ENCODE assay signal across 18 mouse cellular contexts in the genomic region with DNA sequence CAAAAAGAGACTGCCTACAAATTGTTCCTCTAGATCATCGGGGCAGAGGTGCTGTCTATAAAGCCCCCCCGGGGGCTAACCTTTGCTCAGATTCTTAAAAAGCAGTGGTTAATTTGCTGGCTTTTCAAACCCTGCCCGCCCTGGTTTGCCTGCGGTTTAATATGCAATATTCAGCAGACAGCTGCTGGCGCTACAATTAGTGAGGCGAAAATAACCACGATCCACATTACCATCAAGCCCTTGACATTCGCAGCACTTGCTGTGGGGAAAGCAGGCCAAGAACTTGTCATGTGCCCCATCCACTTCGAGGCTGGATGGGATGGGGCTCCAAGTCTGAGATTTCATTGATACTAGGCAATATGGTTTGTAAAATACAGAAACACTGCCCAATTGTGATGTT. TPM values are rescaled to one million over a fixed set of nuclear protein-coding genes. Genes with fewer than 3 reads are reported as not detected.
DNase-seq lines count a peak whose midpoint lies in the region; ATAC-seq and TF ChIP-seq lines count a peak whose summit lies in the region.
"Had no signal": no experiment of that assay in that cellular context is flagged by ENCODE, and none has a peak within 500 bp of the region (broad histone marks: within the 10 kb centered on the region; RNA-seq: fewer than 3 reads in every experiment).

No protein-coding gene starts in this region.

- H3K4me3 ChIP-seq in hindbrain, postnatal 0 days (ENCODE audit: low read length), result no peak overlapping the region
- no peak overlapping the region for H3K4me3 ChIP-seq in hindbrain, embryonic 12.5 days
- H3K4me3 ChIP-seq in forebrain, embryonic 13.5 days, result no peak overlapping the region
- H3K4me3 ChIP-seq in midbrain, postnatal 0 days (ENCODE audit: low read depth, low read length), result no peak overlapping the region
- H3K4me3 ChIP-seq in intestine, embryonic 15.5 days (replicated peaks), result no peak overlapping the region
- H3K4me3 ChIP-seq: limb, embryonic 10.5 days; lung, embryonic 15.5 days had no signal

- DNase-seq in hindbrain, postnatal 0 days (ENCODE audit: low spot score), result peak; percentile 70
- DNase-seq in brain, embryonic 14.5 days (ENCODE audit: low read depth), result peak; percentile 91
- DNase-seq in midbrain, postnatal 0 days (ENCODE audit: low spot score), result peak; percentile 75
- DNase-seq in spleen, postnatal 4 days (ENCODE audit: low spot score in 2 of 2), result no peak
- DNase-seq in embryo, embryonic 10.5 days (ENCODE audit: low spot score), result no peak
- DNase-seq: adrenal gland, postnatal 25 days; cerebellum, adult 9-10 months; heart, adult 11 months; heart, postnatal 4 days; right cerebral cortex, postnatal 25 days; thymus, postnatal 4 days had no signal

- H3K9ac ChIP-seq in hindbrain, postnatal 0 days (replicated peaks; ENCODE audit: low read length), result no peak overlapping the region
- H3K9ac ChIP-seq in hindbrain, embryonic 12.5 days, result no peak overlapping the region
- no peak overlapping the region for H3K9ac ChIP-seq in forebrain, embryonic 13.5 days
- H3K9ac ChIP-seq in midbrain, postnatal 0 days (replicated peaks; ENCODE audit: low read length, poor library complexity, severe bottlenecking), result no peak overlapping the region
- H3K9ac ChIP-seq in intestine, embryonic 15.5 days, result no peak overlapping the region
- H3K9ac ChIP-seq: lung, embryonic 15.5 days had no signal

- H3K9me3 ChIP-seq in hindbrain, postnatal 0 days (ENCODE audit: low read length), result no peaks in the 10 kb centered on the region
- H3K9me3 ChIP-seq in hindbrain, embryonic 12.5 days (replicated peaks), result no peaks in the 10 kb centered on the region
- no peaks in the 10 kb centered on the region for H3K9me3 ChIP-seq in forebrain, embryonic 13.5 days (replicated peaks)
- no peaks in the 10 kb centered on the region for H3K9me3 ChIP-seq in midbrain, postnatal 0 days (ENCODE audit: low read length)
- no peaks in the 10 kb centered on the region for H3K9me3 ChIP-seq in intestine, embryonic 15.5 days
- H3K9me3 ChIP-seq: limb, embryonic 10.5 days; lung, embryonic 15.5 days had no signal

- TF ChIP-seq POLR2A in brain, embryonic 14.5 days (IDR thresholded peaks at IDR 0.05; ENCODE audit: borderline replicate concordance, extremely low read depth, insufficient read depth, insufficient read length, poor library complexity, severe bottlenecking), result no peak

- no peak overlapping the region for H3K4me2 ChIP-seq in hindbrain, postnatal 0 days (ENCODE audit: low read depth, low read length)
- no peak overlapping the region for H3K4me2 ChIP-seq in hindbrain, embryonic 12.5 days (replicated peaks)
- no peak overlapping the region for H3K4me2 ChIP-seq in forebrain, embryonic 13.5 days
- no peak overlapping the region for H3K4me2 ChIP-seq in midbrain, postnatal 0 days (ENCODE audit: low read depth, low read length, poor library complexity, severe bottlenecking)
- no peak overlapping the region for H3K4me2 ChIP-seq in intestine, embryonic 15.5 days (replicated peaks)
- H3K4me2 ChIP-seq: liver, embryonic 11.5 days; lung, embryonic 15.5 days had no signal

- TF ChIP-seq CTCF in hindbrain, postnatal 0 days (IDR thresholded peaks at IDR 0.05; ENCODE audit: low read depth), result no peak
- no peak for TF ChIP-seq CTCF in brain, embryonic 14.5 days (IDR thresholded peaks at IDR 0.05; ENCODE audit: borderline replicate concordance, extremely low read depth, insufficient read depth, insufficient read length)
- TF ChIP-seq CTCF in midbrain, postnatal 0 days (IDR thresholded peaks at IDR 0.05), result no peak

- peaks cover 12% of the 10 kb centered on the region; the same call in 1 of the 2 replicates for H3K4me1 ChIP-seq in hindbrain, postnatal 0 days (ENCODE audit: insufficient read depth, low read length)
- peaks cover 4% of the 10 kb centered on the region; the same call in 1 of the 2 replicates for H3K4me1 ChIP-seq in hindbrain, embryonic 12.5 days
- H3K4me1 ChIP-seq in forebrain, embryonic 13.5 days, result peaks cover 56% of the 10 kb centered on the region
- peaks cover 3% of the 10 kb centered on the region; the same call in 1 of the 2 replicates for H3K4me1 ChIP-seq in midbrain, postnatal 0 days (ENCODE audit: insufficient read depth, low read length)
- peaks cover 9% of the 10 kb centered on the region; the same call in 1 of the 2 replicates for H3K4me1 ChIP-seq in intestine, embryonic 15.5 days (replicated peaks)
- H3K4me1 ChIP-seq: limb, embryonic 10.5 days had no signal

- no peaks in the 10 kb centered on the region for H3K36me3 ChIP-seq in hindbrain, postnatal 0 days (ENCODE audit: insufficient read depth, low read length)
- H3K36me3 ChIP-seq in hindbrain, embryonic 12.5 days, result peaks cover 33% of the 10 kb centered on the region
- peaks cover 30% of the 10 kb centered on the region for H3K36me3 ChIP-seq in forebrain, embryonic 13.5 days (ENCODE audit: poor library complexity, severe bottlenecking)
- H3K36me3 ChIP-seq in midbrain, postnatal 0 days (ENCODE audit: insufficient read depth, low read length), result no peaks in the 10 kb centered on the region
- peaks cover 27% of the 10 kb centered on the region for H3K36me3 ChIP-seq in intestine, embryonic 15.5 days

- peak overlapping the region; percentile 20; the same call in 1 of the 2 replicates for H3K27ac ChIP-seq in hindbrain, postnatal 0 days
- no peak overlapping the region for H3K27ac ChIP-seq in hindbrain, embryonic 12.5 days
- peak overlapping the region; percentile 83 for H3K27ac ChIP-seq in forebrain, embryonic 13.5 days
- H3K27ac ChIP-seq in midbrain, postnatal 0 days (ENCODE audit: low read depth, low read length), result no peak overlapping the region
- no peak overlapping the region for H3K27ac ChIP-seq in intestine, embryonic 15.5 days
- H3K27ac ChIP-seq: limb, embryonic 10.5 days; lung, embryonic 15.5 days had no signal

- no peak for ATAC-seq in hindbrain, postnatal 0 days
- no peak for ATAC-seq in hindbrain, embryonic 12.5 days (ENCODE audit: low FRiP score)
- peak; percentile 72 for ATAC-seq in forebrain, embryonic 13.5 days
- ATAC-seq in midbrain, postnatal 0 days (ENCODE audit: low FRiP score), result no peak
- ATAC-seq in intestine, embryonic 15.5 days, result no peak
- ATAC-seq: inflammation-experienced regulatory T-cells, adult 6 months had no signal

- H3K27me3 ChIP-seq in hindbrain, postnatal 0 days (ENCODE audit: insufficient read depth, low read length), result no peaks in the 10 kb centered on the region
- no peaks in the 10 kb centered on the region for H3K27me3 ChIP-seq in hindbrain, embryonic 12.5 days
- no peaks in the 10 kb centered on the region for H3K27me3 ChIP-seq in forebrain, embryonic 13.5 days
- H3K27me3 ChIP-seq in midbrain, postnatal 0 days (ENCODE audit: insufficient read depth, low read length), result no peaks in the 10 kb centered on the region
- H3K27me3 ChIP-seq in intestine, embryonic 15.5 days (replicated peaks), result no peaks in the 10 kb centered on the region
- H3K27me3 ChIP-seq: lung, embryonic 15.5 days had no signal

- 36% methylated on average over 9 of the region's 9 CpGs for WGBS in hindbrain, postnatal 0 days
- WGBS in hindbrain, embryonic 12.5 days, result 67% methylated on average over 9 of the region's 9 CpGs
- WGBS in forebrain, embryonic 13.5 days, result 38% methylated on average over 9 of the region's 9 CpGs
- WGBS in midbrain, postnatal 0 days, result 52% methylated on average over 9 of the region's 9 CpGs
- 87% methylated on average over 9 of the region's 9 CpGs for WGBS in intestine, embryonic 15.5 days

RNA-seq across cellular contexts. Expression of gene Fam210b, which starts 7.9 kb away (rescaled TPM):
- 10.9 and 11.8 TPM in 2 replicates for total RNA-seq in hindbrain, postnatal 0 days (2014; rRNA removed)
- 23.0 and 23.1 TPM in 2 replicates for polyA plus RNA-seq in hindbrain, postnatal 0 days (2015; fragmentation: Nextera tagmentation; extraction: Ambion mirVana)
- polyA plus RNA-seq in hindbrain, embryonic 12.5 days (2016; fragmentation: Nextera tagmentation; extraction: Ambion mirVana), result 31.8 and 33.1 TPM in 2 replicates
- polyA plus RNA-seq in brain, embryonic 14.5 days (2012; rRNA removed), result 21.6 and 29.5 TPM in 2 replicates
- 39.5 and 41.9 TPM in 2 replicates for polyA plus RNA-seq in forebrain, embryonic 13.5 days (2015; fragmentation: Nextera tagmentation; extraction: Ambion mirVana)
- total RNA-seq in midbrain, postnatal 0 days (2014; rRNA removed), result 10.2 and 10.8 TPM in 2 replicates
- polyA plus RNA-seq in midbrain, postnatal 0 days (2015; fragmentation: Nextera tagmentation; extraction: Ambion mirVana), result 21.1 and 21.9 TPM in 2 replicates
- 14.5 and 15.1 TPM in 2 replicates for polyA plus RNA-seq in intestine, embryonic 15.5 days (2015; fragmentation: Nextera tagmentation; extraction: Ambion mirVana)

RNA-seq across cellular contexts. Expression of gene Aurka, which starts 17.1 kb away (rescaled TPM):
- 10.4 and 13.7 TPM in 2 replicates for total RNA-seq in hindbrain, postnatal 0 days (2014; rRNA removed)
- polyA plus RNA-seq in hindbrain, postnatal 0 days (2015; fragmentation: Nextera tagmentation; extraction: Ambion mirVana), result 10.9 and 12.9 TPM in 2 replicates
- polyA plus RNA-seq in hindbrain, embryonic 12.5 days (2016; fragmentation: Nextera tagmentation; extraction: Ambion mirVana), result 78.8 and 85.6 TPM in 2 replicates
- polyA plus RNA-seq in brain, embryonic 14.5 days (2012; rRNA removed), result 20.4 and 31.9 TPM in 2 replicates
- 100 and 102 TPM in 2 replicates for polyA plus RNA-seq in forebrain, embryonic 13.5 days (2015; fragmentation: Nextera tagmentation; extraction: Ambion mirVana)
- total RNA-seq in midbrain, postnatal 0 days (2014; rRNA removed), result 4.2 and 7.6 TPM in 2 replicates
- 5.9 and 6.2 TPM in 2 replicates for polyA plus RNA-seq in midbrain, postnatal 0 days (2015; fragmentation: Nextera tagmentation; extraction: Ambion mirVana)
- polyA plus RNA-seq in intestine, embryonic 15.5 days (2015; fragmentation: Nextera tagmentation; extraction: Ambion mirVana), result 99.6 and 103 TPM in 2 replicates

RNA-seq across cellular contexts. Expression of gene Cstf1, which starts 17.3 kb away (rescaled TPM):
- 40.1 and 47.1 TPM in 2 replicates for total RNA-seq in hindbrain, postnatal 0 days (2014; rRNA removed)
- 25.6 and 27.6 TPM in 2 replicates for polyA plus RNA-seq in hindbrain, postnatal 0 days (2015; fragmentation: Nextera tagmentation; extraction: Ambion mirVana)
- 37.3 and 37.5 TPM in 2 replicates for polyA plus RNA-seq in hindbrain, embryonic 12.5 days (2016; fragmentation: Nextera tagmentation; extraction: Ambion mirVana)
- 43.2 and 46.1 TPM in 2 replicates for polyA plus RNA-seq in brain, embryonic 14.5 days (2012; rRNA removed)
- 36.8 and 37.9 TPM in 2 replicates for polyA plus RNA-seq in forebrain, embryonic 13.5 days (2015; fragmentation: Nextera tagmentation; extraction: Ambion mirVana)
- 26.6 and 28.0 TPM in 2 replicates for total RNA-seq in midbrain, postnatal 0 days (2014; rRNA removed)
- 25.0 and 27.0 TPM in 2 replicates for polyA plus RNA-seq in midbrain, postnatal 0 days (2015; fragmentation: Nextera tagmentation; extraction: Ambion mirVana)
- 35.1 and 39.5 TPM in 2 replicates for polyA plus RNA-seq in intestine, embryonic 15.5 days (2015; fragmentation: Nextera tagmentation; extraction: Ambion mirVana)

RNA-seq across cellular contexts. Expression of gene Cass4, which starts 40.4 kb away (rescaled TPM):
- total RNA-seq in hindbrain, postnatal 0 days (2014; rRNA removed), result 0.21 and 0.29 TPM in 2 replicates
- 0.16 and 0.25 TPM in 2 replicates for polyA plus RNA-seq in hindbrain, postnatal 0 days (2015; fragmentation: Nextera tagmentation; extraction: Ambion mirVana)
- polyA plus RNA-seq in hindbrain, embryonic 12.5 days (2016; fragmentation: Nextera tagmentation; extraction: Ambion mirVana), result 0.14 and 0.38 TPM in 2 replicates
- polyA plus RNA-seq in brain, embryonic 14.5 days (2012; rRNA removed), result 0.06 and 0.11 TPM in 2 replicates
- 0.05 TPM in 1 of 2 replicates, not detected in the other for polyA plus RNA-seq in forebrain, embryonic 13.5 days (2015; fragmentation: Nextera tagmentation; extraction: Ambion mirVana)
- 0.05 and 0.52 TPM in 2 replicates for total RNA-seq in midbrain, postnatal 0 days (2014; rRNA removed)
- polyA plus RNA-seq in midbrain, postnatal 0 days (2015; fragmentation: Nextera tagmentation; extraction: Ambion mirVana), result 0.07 and 0.11 TPM in 2 replicates
- 0.18 and 0.29 TPM in 2 replicates for polyA plus RNA-seq in intestine, embryonic 15.5 days (2015; fragmentation: Nextera tagmentation; extraction: Ambion mirVana)
- total RNA-seq: adrenal gland, postnatal 25 days had no signal

Comparison
In these comparisons a context has a peak if more than half of its experiments do, and no peak if none do; other contexts are left out.
1. H3K27ac ChIP-seq: peak in hindbrain, postnatal 0 days (single experiment) and forebrain, embryonic 13.5 days (single experiment); none in hindbrain, embryonic 12.5 days (single experiment), midbrain, postnatal 0 days (single experiment) and intestine, embryonic 15.5 days (single experiment).
2. DNase-seq: peak in hindbrain, postnatal 0 days (single experiment), brain, embryonic 14.5 days (single experiment) and midbrain, postnatal 0 days (single experiment); none in spleen, postnatal 4 days (0 of 2) and embryo, embryonic 10.5 days (single experiment).